Mouse (Mus musculus) retina, postnatal 7 days (tissue): ENCODE data around the gene Bicra.

Source experiments
- DNase-seq: peaks from one replicate; pipeline ENCODE4 v3.0.0-alpha.2; 2012; ENCODE audit warnings: low read depth, low spot score

Bicra gene

GRCm38 (mm10) chr7:15972247-15972646 is 75.5 kb downstream of the Bicra start:
- DNase-seq, result no peak

DNA sequence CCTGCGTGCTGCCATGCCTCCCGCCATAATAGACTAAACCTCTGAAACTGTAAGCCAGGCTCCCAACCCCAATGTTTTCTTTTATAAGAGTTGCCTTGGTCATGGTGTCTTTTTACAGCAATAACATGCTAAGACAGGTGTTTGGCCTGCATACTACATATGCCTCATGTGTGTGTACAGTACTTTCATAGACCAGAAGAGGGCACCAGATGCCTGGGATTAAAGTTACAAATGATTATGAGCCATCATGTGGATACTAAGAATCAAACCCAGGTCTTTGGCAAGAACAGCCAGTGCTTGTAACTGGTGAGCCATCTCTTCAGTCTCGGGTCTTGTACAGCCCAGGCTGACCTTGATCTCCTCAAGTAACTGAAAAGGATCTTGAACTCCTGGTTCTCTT is 78.0 kb downstream of the Bicra start:
- DNase-seq, result no peak

DNA sequence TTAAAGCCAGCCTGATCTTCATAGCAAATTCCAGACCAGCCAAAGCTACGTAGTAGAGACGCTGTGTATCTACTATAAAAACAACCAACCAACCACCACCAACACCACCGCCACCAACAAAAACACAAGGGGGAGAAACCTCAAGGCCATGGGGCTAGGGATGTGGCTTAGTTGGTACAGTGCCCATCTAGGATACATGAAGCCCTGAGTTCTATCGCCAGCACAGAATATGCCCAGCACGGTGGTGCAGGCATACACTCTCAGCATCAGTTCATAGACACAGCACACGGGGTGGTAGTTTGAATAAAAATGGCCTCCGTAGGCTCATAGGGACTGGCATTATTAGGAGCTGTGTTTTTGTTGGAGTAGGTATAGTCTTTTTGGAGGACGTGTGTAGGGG is 79.4 kb downstream of the Bicra start:
- no peak for DNase-seq

- peak; percentile 61 for DNase-seq
Observed at GRCm38 (mm10) chr7:15967312-15967711, 80.4 kb downstream of the Bicra start, which contains the start of gene Ehd2. TSS of gene Ehd2 (minus strand) at chr7:15967567.

- no peak for DNase-seq
Observed at GRCm38 (mm10) chr7:15966489-15966888, 81.2 kb downstream of the Bicra start.

GRCm38 (mm10) chr7:15963798-15964652 is 83.7 kb downstream of the Bicra start:
- DNase-seq, result no peak

DNA sequence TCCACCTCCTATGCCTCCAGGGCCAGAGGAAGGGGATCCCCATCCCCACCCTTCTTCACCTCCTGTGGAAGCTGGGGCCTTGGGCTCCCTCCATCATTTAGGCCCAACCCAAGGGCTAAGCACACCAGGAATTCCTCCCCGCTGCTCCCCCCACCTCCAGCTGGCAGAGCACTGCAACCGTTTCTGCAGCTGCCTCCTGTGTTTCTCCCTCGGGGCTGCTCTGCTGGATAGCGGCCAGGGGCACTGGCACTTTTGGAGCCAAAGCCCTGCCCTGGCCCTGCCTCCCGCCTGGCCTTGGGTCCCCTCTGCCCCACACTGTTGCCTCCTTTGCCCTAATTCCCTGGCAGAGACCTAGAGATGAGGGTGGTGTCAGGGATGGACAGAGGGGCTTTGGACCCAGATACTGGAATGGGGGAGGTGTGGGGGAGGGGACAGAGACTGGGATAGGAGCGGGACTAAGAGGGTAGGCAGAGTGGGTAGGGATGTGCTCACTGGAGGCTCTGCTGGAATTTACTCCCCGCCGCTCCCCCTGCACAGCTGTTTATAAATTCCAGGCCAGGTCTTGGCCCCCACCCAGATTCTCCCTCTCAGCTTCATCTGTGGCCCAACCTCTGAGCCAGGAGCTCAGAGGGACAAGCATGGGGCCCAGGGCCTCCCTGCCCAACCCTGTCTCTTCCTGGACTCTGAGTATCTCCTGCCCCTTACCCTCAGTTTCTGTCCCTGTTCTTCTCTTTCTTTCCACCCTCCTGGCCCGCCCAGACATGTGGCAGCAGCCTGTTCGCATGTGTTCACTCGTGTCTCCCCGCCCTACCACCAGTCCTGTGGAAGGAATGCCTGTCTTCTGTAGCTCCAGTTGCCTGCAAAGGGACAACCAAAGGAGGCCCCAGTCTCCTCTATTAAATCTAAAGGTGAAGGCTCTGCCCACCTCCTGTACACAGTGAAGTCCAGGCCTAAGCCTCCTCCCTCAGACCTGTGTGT is 85.1 kb downstream of the Bicra start:
- DNase-seq, result peak; percentile 40

- no peak for DNase-seq
Observed at GRCm38 (mm10) chr7:15961798-15962197, 85.9 kb downstream of the Bicra start.

GRCm38 (mm10) chr7:15961239-15961638 is 86.5 kb downstream of the Bicra start:
- no peak for DNase-seq

- DNase-seq, result no peak
Observed at GRCm38 (mm10) chr7:15960691-15961090, 87.0 kb downstream of the Bicra start.

GRCm38 (mm10) chr7:15956143-15956542 is 91.6 kb downstream of the Bicra start:
- no peak for DNase-seq

DNA sequence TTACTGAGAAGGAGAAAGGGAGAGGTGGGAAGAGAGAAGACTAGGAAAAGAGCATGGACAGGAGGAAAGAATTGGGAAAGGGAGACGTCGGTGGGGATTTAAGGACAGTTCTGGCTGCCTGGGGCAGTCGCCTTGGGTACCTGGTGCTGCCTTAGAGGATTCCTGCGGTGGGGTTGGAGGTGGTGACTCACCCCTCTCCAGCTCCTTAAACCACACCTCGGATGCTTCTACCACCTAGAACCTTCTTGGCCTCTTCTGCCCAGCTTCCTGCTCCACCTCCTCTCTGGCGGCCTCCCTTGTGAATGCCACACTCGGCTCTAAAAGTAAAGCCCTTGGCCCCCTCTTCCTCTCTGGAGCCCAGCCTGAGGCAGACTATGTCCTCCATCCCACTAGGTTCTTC is 92.2 kb downstream of the Bicra start:
- DNase-seq, result no peak

DNA sequence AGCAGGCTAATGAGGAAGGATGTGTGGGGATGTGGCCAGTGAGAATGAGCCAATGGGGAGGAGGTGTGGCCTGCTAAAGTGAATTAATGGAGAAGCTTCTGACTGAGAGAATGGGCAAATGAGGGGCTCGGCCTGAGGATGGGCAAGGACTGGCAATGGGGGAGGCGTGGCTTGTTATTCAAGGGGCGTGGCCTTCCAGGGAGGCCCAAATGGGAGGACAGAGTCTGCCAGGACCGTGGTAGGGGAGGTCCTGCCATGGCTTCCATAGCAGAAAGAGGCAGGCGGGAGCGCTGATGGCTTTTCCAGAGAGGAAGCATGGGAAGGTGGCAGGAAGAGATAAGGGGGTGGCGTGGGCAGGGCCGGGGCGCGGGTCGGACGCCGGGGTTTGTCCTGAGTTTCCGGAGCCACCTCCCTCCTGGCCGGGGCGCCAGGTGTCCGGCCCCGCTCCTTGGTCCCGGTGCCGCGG is 92.7 kb downstream of the Bicra start:
- DNase-seq, result no peak

GRCm38 (mm10) chr7:15954436-15954835 is 93.3 kb downstream of the Bicra start:
- DNase-seq, result no peak

DNA sequence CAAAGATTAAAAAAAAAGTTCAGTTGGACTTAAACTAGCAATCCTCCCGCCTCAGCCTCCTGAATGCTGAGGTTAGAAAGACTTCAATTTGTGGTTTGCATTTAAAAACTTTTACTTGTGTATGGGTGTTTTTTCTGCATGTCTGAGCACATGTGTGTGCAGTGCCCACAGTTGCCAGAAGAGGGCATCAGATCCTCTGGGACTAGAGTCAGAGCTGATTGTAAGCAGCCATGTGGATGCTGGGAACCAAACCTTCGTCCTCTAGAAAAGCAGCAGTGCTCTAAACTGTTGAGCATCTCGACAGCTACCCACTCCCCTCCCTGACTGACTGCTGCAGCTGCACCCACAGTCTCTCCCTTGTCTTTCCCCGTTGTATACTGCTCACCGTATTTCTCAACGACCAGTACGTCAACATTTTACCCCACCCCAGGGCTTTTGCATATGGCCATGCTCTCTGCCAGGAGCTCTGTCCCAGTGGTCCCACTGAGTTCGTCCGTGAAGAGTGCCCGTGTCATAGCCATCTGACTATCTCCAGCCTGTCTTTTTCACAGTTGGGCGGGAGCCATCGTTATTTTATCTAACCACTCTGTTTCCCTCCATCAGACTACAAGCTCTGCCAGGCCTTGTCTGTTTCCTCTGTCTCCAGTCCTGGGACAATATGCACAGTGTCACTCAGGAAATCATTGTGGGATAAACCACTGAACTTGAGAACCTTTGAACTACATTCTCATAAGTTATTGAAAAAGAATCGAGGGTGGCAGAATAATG is 94.2 kb downstream of the Bicra start:
- no peak for DNase-seq

DNA sequence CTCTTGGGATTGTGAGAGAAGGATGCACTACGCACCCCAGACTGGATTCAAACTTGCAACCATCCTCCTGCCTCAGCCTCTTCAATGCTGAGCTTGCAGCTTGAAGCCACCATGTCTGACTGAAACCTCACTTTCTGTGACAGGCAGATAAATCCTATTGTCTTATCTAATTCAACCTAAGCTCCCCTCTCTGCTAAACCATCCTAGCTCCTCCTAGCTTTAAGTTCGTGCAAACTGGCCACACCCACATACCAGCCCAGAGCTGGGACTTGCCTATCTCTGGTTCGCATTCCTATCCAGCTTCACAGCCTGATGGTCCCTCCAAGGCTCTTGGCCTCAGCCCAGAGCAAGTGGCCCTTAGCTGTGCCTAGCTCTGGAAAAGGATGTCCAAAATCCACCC is 95.3 kb downstream of the Bicra start:
- DNase-seq, result no peak

DNA sequence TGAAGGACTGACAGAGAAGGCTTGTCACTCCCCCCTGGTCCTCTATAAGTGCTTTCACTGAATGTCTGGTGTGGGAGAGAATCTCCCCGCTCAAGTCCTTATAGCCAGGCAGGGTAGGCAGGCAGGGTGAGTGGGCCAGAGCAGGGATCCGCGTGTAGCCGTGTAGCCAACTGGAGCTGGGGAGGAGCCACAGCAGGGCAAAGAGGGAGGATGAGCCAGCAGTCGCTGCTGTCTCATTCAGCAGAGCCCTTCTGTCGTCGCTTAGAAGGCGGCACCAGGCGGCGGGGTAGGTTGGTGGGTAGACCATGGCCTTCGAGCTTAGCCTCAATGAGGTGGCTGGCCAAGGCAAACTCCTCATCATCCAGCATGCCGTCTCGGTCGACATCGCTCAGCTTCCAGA is 97.7 kb downstream of the Bicra start:
- DNase-seq, result no peak

GRCm38 (mm10) chr7:15949216-15949790 is 98.4 kb downstream of the Bicra start:
- DNase-seq, result no peak

DNA sequence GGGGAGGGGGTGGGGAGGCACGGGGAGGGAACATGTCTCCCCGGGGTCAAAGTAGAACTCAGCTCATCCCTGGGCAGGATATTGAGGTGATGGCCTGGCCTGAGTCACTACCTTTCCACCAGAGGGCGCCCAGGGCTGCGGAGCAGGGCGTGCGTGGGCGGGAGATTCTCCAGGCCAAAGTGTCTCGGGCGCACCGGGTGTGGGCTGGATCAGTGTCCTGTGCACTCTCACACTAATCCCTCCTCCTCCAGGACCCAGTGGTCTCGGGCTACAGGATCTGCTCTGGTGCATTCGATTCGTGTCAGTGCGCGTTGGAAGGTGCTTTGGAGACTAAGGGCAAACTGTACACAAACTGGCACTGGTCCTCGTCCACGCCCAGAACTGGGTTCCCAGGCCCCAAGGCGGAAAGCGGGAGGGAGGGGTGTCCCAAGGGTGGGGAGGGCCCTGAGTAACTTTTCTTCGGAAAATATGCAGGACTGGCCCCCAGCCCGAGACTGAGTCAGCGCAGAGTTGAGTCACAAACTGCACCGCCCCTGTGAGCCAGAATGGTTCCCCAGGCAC is 99.3 kb downstream of the Bicra start:
- peak; percentile 70 for DNase-seq

DNA sequence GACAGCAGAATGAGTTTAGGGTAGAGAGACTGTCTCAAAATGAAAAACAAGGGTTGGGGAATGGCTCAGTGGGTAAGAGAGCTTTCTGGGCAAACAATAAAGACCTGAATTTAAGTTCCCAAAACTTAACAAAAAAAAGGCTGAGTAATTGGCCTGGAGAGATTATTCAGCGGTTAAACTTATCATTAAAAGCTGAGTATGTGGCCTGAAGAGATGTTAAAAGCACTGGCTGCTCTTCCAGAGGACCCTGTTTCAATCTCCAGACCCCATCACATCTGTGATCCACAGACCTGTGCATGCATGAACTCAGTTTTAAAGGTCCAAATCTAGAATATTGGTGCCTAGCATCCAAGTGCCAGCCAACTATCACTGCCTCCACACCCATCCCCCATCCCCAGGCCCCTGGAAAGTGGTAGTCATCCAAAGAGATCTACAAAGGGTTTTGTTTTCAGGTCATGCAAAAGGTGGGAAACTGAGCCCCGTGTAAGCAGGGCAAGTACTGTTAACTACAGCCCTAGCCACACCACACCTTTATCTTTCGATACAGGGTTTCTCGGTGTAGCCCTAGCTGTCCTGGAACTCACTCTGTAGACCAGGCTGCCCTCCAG is 100.0 kb downstream of the Bicra start:
- DNase-seq, result no peak
